Mouse (Mus musculus): ENCODE data around the gene Zfp605. TPM values are rescaled to one million over a fixed set of nuclear protein-coding genes. Genes with fewer than 3 reads are reported as not detected.
A peak's percentile ranks its signal among the peaks of the same experiment; 100 is the strongest.

The Zfp605 gene
- polyA plus RNA-seq, 1 experiment from 2014 or later = 6.7 TPM

DNA sequence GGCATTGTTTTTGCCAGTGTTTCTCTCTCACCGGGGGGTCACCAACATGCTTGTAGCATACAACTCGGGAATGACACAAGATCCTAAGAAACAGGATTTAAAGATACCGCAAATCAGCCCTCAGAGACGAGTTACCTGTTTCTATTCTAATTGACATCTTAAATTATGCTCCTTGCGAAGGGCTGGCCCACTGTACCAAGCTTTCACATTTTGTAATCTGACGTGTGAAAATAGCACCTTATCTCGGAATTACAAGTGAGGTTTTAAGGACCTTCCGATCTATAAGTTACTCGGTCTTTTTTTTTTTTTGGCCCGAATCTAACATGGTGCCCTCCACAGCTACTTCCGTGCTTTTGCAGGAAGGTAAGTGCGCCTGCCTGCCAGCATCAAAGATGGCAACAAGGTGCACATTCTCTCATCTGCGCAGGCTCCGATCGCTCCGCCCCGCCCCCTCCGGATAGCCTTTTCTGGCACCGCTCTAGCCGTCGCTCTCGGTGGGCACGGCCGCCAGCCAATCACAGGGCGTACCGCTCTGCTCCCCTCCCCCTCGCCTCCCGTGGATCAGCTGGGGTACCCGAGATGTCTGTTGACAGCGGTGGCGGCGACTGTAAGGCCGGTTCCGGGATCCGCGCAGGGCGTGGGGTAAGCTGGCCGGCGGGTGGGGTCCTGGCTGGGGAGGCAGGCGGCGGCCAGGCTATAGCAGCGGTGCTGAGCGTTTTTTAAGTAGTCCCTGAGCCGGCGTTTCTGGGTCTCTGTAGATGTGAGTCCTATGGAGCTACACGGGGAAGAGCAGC is 25.6 kb downstream of the Zfp605 start, which contains the start of gene Chfr:
TSS of gene Chfr (plus strand) at position 550 of the 794 bp plus-strand sequence.
- peaks cover 22% of the 10 kb centered on the region for H3K36me3 ChIP-seq
- peak within 1 kb of the TSS; percentile 75 for H3K27ac ChIP-seq
- WGBS = 3% methylated on average over 46 of the region's 46 CpGs
- no peaks in the 10 kb centered on the region for H3K4me1 ChIP-seq
- H3K9me3 ChIP-seq = peaks cover 4% of the 10 kb centered on the region; the same call in 1 of the 2 replicates
- peak within 1 kb of the TSS; percentile 84 for H3K9ac ChIP-seq
- peak; percentile 98 for ATAC-seq (ENCODE audit: insufficient number of reproducible peaks, insufficient read depth, low FRiP score, low TSS enrichment, low read depth)
- peak within 1 kb of the TSS; percentile 89 for H3K4me3 ChIP-seq
- H3K27me3 ChIP-seq = no peaks in the 10 kb centered on the region
- H3K4me2 ChIP-seq = peak within 1 kb of the TSS; percentile 75

DNA sequence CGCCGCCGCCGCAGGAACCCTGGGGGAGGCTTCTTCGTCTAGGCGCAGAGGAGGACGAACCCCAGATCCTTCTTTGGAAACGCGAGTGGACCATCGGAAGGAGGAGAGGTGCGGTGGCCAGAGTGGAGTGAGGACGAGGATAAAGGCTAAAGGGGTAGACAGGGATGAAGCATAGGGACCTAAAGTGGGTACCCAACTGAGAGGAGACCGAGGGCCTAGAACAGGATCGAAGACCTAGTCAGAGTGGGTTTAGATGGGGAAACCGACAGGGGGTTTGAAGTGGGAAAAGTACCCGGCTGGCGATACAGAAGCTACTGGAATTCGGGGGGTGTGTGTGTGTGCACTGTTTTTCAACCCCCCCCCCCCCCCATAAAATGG is 26.2 kb downstream of the Zfp605 start:
- Histone ChIP-seq H3K27ac (peak overlapping the region; percentile 75), H3K27me3 (no peaks in the 10 kb centered on the region), H3K36me3 (peaks cover 22% of the 10 kb centered on the region), H3K4me3 (peak overlapping the region; percentile 89), H3K9ac (peak overlapping the region; percentile 84), H3K9me3 (no peaks in the 10 kb centered on the region), H3K4me2 (peak overlapping the region; percentile 75), H3K4me1 (no peaks in the 10 kb centered on the region)
- ATAC-seq (ENCODE audit: insufficient number of reproducible peaks, insufficient read depth, low FRiP score, low TSS enrichment, low read depth) = no peak
- WGBS = 4% methylated on average over 18 of the region's 18 CpGs

DNA sequence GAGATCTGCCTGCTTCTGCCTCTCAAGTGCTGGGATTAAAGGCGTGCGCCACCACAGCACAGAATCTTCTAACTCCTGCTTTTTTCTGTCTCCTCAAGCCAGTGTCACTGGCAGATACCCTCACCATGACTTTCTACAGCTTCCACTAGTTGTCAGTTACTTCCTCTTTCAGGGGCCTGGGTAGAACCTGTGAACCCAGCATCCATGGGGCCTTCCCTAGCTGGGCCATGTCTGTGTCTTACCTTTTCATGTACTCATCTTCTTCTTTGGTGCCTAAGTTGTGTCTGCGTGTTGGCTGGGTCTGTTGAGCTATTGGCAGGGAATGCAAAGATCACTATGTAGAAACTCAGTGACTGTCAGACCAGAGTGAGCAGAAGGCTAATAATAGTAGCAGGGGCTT is 27.9 kb downstream of the Zfp605 start:
- H3K9ac ChIP-seq = no peak overlapping the region
- no peaks in the 10 kb centered on the region for H3K27me3 ChIP-seq
- WGBS = 93% methylated on average over 3 of the region's 3 CpGs
- H3K4me2 ChIP-seq = no peak overlapping the region
- no peaks in the 10 kb centered on the region for H3K4me1 ChIP-seq
- no peak for ATAC-seq (ENCODE audit: insufficient number of reproducible peaks, insufficient read depth, low FRiP score, low TSS enrichment, low read depth)
- H3K4me3 ChIP-seq = no peak overlapping the region
- H3K36me3 ChIP-seq = peaks cover 36% of the 10 kb centered on the region
- no peak overlapping the region for H3K27ac ChIP-seq
- H3K9me3 ChIP-seq = no peaks in the 10 kb centered on the region

DNA sequence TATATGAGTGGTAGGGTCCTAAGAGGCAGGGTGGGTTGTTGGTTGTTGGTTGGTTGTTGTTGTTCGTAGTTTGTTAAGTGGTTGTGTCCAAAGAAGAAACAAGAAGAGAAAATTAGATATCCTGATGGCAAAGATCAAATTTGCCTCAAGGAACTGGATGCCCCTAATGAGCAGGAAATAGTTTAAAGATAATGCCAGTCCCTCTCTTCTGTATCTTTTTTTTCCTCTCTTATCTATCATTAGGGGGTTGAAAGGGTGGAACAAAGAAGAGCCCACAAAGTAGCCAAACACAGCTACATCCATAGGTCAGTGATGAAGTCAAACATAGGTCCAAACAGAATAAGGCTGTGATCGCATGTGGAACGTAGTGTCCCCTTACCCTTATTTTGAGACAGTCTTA is 29.4 kb downstream of the Zfp605 start:
- no peaks in the 10 kb centered on the region for H3K4me1 ChIP-seq
- H3K4me2 ChIP-seq = no peak overlapping the region
- H3K27me3 ChIP-seq = no peaks in the 10 kb centered on the region
- H3K36me3 ChIP-seq = peaks cover 49% of the 10 kb centered on the region
- WGBS = 91% methylated on average over 3 of the region's 3 CpGs
- H3K4me3 ChIP-seq = no peak overlapping the region
- ATAC-seq (ENCODE audit: insufficient number of reproducible peaks, insufficient read depth, low FRiP score, low TSS enrichment, low read depth) = no peak
- no peak overlapping the region for H3K9ac ChIP-seq
- no peaks in the 10 kb centered on the region for H3K9me3 ChIP-seq
- no peak overlapping the region for H3K27ac ChIP-seq

DNA sequence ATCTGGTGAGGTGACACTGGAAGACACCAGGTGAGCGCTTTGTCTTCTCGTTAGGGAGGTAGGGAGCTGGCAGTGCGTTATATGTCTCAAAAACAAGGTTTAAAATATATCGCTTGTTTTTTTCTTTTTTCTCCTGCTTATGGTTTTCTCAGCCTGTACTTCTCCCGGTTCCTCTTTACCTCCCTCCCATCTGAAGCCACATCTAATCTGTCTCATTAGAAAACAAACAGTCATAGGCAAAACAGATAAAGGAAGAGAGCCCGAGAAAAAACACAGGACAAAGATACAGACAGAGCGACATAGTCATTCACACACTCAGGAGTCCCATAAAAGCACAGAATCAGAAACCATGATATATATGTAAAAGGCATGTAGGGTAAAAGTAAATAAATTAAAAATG is 30.5 kb downstream of the Zfp605 start:
- Histone ChIP-seq H3K36me3 (peaks cover 59% of the 10 kb centered on the region), H3K9ac (no peak overlapping the region), H3K4me2 (no peak overlapping the region), H3K9me3 (no peaks in the 10 kb centered on the region), H3K27ac (no peak overlapping the region), H3K4me1 (no peaks in the 10 kb centered on the region), H3K27me3 (no peaks in the 10 kb centered on the region), H3K4me3 (no peak overlapping the region)
- no peak for ATAC-seq (ENCODE audit: insufficient number of reproducible peaks, insufficient read depth, low FRiP score, low TSS enrichment, low read depth)
- WGBS = 92% methylated on average over 7 of the region's 7 CpGs

DNA sequence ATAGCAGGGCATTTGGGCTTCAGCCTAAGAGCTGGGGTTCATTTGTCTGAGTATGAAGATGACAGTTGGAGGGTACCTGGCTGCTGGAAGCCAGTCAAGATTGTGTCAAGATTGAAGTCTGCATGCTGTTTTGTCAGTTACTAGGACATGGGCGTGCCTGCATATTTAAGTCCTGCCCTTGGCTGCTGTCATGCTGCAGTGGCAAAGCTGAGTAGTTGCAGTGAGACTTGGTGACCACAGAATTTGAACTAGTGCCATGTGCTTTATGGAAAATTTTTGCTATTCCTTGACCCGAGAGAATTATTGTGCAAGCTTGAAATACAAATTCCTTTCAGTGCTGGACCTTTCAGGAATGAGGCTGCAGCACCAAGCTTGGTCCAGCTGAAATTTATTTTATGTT is 32.4 kb downstream of the Zfp605 start:
- H3K4me1 ChIP-seq = no peaks in the 10 kb centered on the region
- no peaks in the 10 kb centered on the region for H3K27me3 ChIP-seq
- H3K36me3 ChIP-seq = peaks cover 76% of the 10 kb centered on the region
- no peak overlapping the region for H3K27ac ChIP-seq
- no peak for ATAC-seq (ENCODE audit: insufficient number of reproducible peaks, insufficient read depth, low FRiP score, low TSS enrichment, low read depth)
- H3K9ac ChIP-seq = no peak overlapping the region
- no peak overlapping the region for H3K4me2 ChIP-seq
- H3K4me3 ChIP-seq = no peak overlapping the region
- no peaks in the 10 kb centered on the region for H3K9me3 ChIP-seq
- WGBS = 88% methylated on average over 2 of the region's 2 CpGs

DNA sequence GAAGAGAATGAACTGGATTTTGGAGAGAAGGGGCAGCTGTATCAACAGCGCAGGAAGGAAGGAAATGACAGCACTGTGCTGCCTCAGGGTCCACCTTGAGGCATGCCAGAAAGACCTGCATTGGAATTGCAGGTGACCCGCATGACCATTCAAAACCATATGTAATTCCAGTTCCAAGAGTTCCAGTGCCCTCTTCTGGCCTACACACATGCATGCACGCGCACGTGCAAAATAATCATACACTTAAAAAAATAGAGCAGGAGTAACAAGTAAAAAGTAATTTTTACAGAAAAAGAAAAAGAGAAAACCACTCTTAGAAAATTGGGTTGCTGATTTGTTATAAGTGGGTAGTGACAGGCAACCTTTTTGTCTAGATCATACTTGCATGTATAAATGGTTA is 33.1 kb downstream of the Zfp605 start:
- no peaks in the 10 kb centered on the region for H3K9me3 ChIP-seq
- no peaks in the 10 kb centered on the region for H3K27me3 ChIP-seq
- H3K9ac ChIP-seq = no peak overlapping the region
- peaks cover 79% of the 10 kb centered on the region for H3K36me3 ChIP-seq
- no peaks in the 10 kb centered on the region for H3K4me1 ChIP-seq
- no peak overlapping the region for H3K4me3 ChIP-seq
- WGBS = 89% methylated on average over 5 of the region's 5 CpGs
- ATAC-seq (ENCODE audit: insufficient number of reproducible peaks, insufficient read depth, low FRiP score, low TSS enrichment, low read depth) = no peak
- no peak overlapping the region for H3K27ac ChIP-seq
- H3K4me2 ChIP-seq = no peak overlapping the region

DNA sequence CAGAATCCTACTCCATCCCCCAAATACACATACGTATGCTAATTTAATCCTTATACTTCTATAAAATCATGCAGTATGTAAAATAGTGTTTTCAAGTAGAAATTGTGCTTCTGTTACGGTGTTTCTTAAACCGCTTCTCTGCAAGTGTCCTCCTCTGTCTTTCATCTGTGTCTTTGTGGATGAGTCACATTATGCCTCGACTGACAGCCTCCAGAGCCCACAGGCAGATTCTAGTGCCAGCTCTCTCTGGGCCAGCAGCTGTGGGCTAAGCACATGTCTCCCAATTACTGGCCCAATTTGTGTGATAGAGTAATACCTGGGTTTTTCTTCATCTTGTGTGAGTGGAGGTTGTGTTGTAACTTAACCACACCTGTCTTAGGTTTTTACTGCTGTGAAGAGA is 59.5 kb downstream of the Zfp605 start:
- WGBS = 90% methylated on average over 4 of the region's 4 CpGs
- no peak for ATAC-seq (ENCODE audit: insufficient number of reproducible peaks, insufficient read depth, low FRiP score, low TSS enrichment, low read depth)
- Histone ChIP-seq H3K9me3 (no peaks in the 10 kb centered on the region), H3K4me1 (no peaks in the 10 kb centered on the region), H3K4me2 (no peak overlapping the region), H3K9ac (no peak overlapping the region), H3K36me3 (peaks cover 65% of the 10 kb centered on the region), H3K27ac (no peak overlapping the region), H3K27me3 (no peaks in the 10 kb centered on the region), H3K4me3 (no peak overlapping the region)

DNA sequence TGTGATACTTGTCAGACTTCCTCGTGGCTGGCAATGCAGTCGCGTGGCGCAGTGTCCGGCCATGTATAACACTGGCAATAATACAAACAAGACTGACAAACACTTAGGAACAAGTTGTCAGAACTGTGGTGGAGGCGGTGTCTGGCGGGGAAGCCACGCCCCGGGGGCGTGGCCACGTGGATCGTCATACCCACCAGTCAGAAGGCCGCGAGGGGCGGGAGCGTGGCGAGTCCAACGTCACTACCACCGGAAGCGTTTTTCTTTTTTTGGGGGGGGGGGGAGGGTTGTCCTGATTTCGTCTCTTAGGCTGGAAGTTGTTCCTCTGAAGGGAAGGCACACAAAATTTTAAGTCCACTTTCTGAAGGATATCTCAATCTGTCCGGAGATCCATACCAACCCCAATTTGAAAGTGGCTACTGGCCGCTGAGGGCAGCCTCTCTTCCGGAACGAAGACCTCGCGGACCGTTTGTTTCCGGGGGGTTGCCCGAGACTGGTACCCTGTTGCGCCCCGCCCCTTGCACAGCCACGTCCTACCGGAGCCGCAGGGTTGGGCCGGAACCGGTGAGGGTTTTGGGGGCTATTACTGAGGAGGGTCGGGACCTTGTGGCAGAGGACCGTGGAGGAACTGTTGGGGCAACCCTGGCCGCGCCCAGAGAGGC is 66.6 kb downstream of the Zfp605 start, which contains the start of gene Golga3:
TSS of gene Golga3 (plus strand) at position 340 of the 659 bp plus-strand sequence.
- no peaks in the 10 kb centered on the region for H3K27me3 ChIP-seq
- peak within 1 kb of the TSS; percentile 95 for H3K4me3 ChIP-seq
- peak; percentile 96 for ATAC-seq (ENCODE audit: insufficient number of reproducible peaks, insufficient read depth, low FRiP score, low TSS enrichment, low read depth)
- peak within 1 kb of the TSS; percentile 96 for H3K9ac ChIP-seq
- H3K4me2 ChIP-seq = peak within 1 kb of the TSS; percentile 81
- peaks cover 6% of the 10 kb centered on the region for H3K36me3 ChIP-seq
- peaks cover 15% of the 10 kb centered on the region for H3K4me1 ChIP-seq
- peak within 1 kb of the TSS; percentile 64 for H3K27ac ChIP-seq
- no peaks in the 10 kb centered on the region for H3K9me3 ChIP-seq
- WGBS = under 1% methylated on average over 41 of the region's 41 CpGs

DNA sequence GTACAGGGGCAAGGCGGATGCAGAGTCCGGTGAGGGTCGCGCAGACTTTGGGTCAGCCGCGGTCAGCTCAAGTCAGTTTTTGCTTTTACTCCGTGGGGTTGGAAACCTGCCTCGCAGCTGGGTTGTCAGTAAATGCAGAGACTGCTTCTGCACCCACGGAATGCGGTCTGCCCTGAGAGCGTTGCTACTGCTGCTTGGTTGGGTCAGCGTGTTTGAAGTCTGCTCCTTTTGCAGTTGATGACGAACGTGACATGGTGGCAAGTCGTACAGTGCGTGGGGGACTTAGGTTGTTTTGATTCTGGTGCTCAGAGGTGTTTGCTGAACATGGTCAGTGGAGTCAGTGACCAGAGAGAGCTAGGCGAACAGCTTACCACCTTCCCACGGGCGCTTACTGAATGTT is 67.1 kb downstream of the Zfp605 start:
- Histone ChIP-seq H3K4me1 (peaks cover 15% of the 10 kb centered on the region), H3K4me2 (peak overlapping the region; percentile 81), H3K9me3 (no peaks in the 10 kb centered on the region), H3K4me3 (peak overlapping the region; percentile 95), H3K9ac (peak overlapping the region; percentile 96), H3K27me3 (no peaks in the 10 kb centered on the region), H3K36me3 (peaks cover 8% of the 10 kb centered on the region), H3K27ac (peak overlapping the region; percentile 64)
- WGBS = 3% methylated on average over 19 of the region's 19 CpGs
- ATAC-seq (ENCODE audit: insufficient number of reproducible peaks, insufficient read depth, low FRiP score, low TSS enrichment, low read depth) = peak; percentile 54

DNA sequence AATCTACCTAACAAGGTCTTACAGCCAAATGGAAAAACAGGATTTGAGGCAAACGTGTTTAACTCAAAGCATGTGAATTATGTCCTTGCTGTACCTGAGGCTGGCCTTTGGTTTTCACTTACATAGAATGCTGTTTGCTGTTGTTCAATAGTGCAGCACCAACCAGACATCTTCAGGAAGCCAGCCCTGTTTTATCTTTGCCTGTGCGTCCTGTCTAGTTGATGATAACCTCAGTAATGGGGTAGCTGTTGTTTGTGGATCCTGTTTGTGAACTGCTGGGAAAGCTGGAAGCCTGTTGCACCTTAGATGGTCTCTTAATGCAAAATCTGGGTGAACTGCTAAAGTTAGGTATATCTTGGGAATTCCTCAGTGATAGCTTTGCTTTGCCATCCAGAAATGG is 68.7 kb downstream of the Zfp605 start:
- Histone ChIP-seq H3K4me2 (no peak overlapping the region), H3K9me3 (no peaks in the 10 kb centered on the region), H3K36me3 (peaks cover 17% of the 10 kb centered on the region), H3K9ac (no peak overlapping the region), H3K27me3 (no peaks in the 10 kb centered on the region), H3K4me3 (no peak overlapping the region), H3K27ac (no peak overlapping the region), H3K4me1 (peaks cover 15% of the 10 kb centered on the region)
- WGBS = 92% methylated on average over 2 of the region's 2 CpGs
- no peak for ATAC-seq (ENCODE audit: insufficient number of reproducible peaks, insufficient read depth, low FRiP score, low TSS enrichment, low read depth)

Data from embryonic facial prominence, embryonic 13.5 days (tissue).